Mouse (Mus musculus) ES-E14 (cell line): ENCODE data around the gene Olfr322.

Source experiments
- HCFC1 ChIP-seq: IDR thresholded peaks from 2 replicates; pipeline ENCODE4 v1.6.1; 2012; ENCODE audit warnings: low read length, inconsistent platforms, borderline replicate concordance; ENCODE audit not compliant: insufficient read depth
- MAFK ChIP-seq: IDR thresholded peaks from 2 replicates; pipeline ENCODE4 v1.6.1; 2014; ENCODE audit warnings: mild to moderate bottlenecking, low read depth, low read length, inconsistent platforms; ENCODE audit not compliant: insufficient read depth
- ZC3H11A ChIP-seq: IDR thresholded peaks from 2 replicates; pipeline ENCODE4 v1.6.1; 2012; ENCODE audit warnings: low read depth, mild to moderate bottlenecking, inconsistent platforms, low read length, borderline replicate concordance
- ZNF384 ChIP-seq: IDR thresholded peaks from 2 replicates; pipeline ENCODE4 v1.6.1; 2012; ENCODE audit warnings: low read depth, low read length, inconsistent platforms

- TF ChIP-seq HCFC1 (no peak), ZC3H11A (no peak), MAFK (no peak), ZNF384 (no peak)
Measured at GRCm38 (mm10) chr11:58618793-58619192, 39.8 kb upstream of the Olfr322 start.
